Mouse (Mus musculus) heart, postnatal 14 days (tissue): Measurements from ENCODE around the gene Exoc1. TPM values are rescaled to one million over a fixed set of nuclear protein-coding genes. Genes with fewer than 3 reads are reported as not detected.

ENCODE experiments used
- DNase-seq, 2 experiments: peaks; one replicate each; pipeline ENCODE4 v3.0.0; 2021 to 2022
- intact Hi-C: fragments of 180-260 bp; cut with DNase I; formaldehyde crosslinking; loops from one replicate; pipeline ENCODE4 v1.15.1; 2025
- total RNA-seq, 2 experiments: library from RNA; stranded (reverse); gene quantifications; 2 replicates each; pipeline ENCODE4 v1.2.3; 2021

Gene Exoc1
- total RNA-seq, 2 experiments from 2014 or later = 14.3 to 15.2 TPM

DNA sequence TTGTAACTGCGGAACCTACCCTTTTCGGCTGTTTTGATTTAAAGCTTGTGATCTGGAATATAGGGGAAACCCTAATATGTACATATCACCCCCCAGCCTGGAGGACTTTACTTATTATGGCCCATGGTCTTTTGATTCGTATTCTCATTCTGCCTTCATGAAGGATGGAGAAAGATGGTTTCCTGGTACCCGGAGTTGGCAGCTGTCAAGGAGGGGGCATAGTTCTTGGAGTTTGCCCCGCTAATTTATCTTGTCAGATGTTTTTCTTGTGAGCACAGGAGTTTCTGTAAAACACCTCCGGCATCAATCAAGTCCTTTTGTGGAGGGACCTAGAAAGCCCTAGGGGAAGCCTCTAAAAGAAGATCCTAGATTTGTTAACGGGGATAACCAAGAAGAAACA, 60.2 kb downstream of the Exoc1 start:
- intact Hi-C loops = loop anchor here (2.0 to 10.0 kb wide), 2 partner anchors 253 to 375 kb away; no protein-coding TSS in a partner anchor
- no peak for DNase-seq

GRCm38 (mm10) chr5:76590009-76590408, 60.9 kb downstream of the Exoc1 start:
- DNase-seq = no peak
- intact Hi-C loops = no loop called here

DNA sequence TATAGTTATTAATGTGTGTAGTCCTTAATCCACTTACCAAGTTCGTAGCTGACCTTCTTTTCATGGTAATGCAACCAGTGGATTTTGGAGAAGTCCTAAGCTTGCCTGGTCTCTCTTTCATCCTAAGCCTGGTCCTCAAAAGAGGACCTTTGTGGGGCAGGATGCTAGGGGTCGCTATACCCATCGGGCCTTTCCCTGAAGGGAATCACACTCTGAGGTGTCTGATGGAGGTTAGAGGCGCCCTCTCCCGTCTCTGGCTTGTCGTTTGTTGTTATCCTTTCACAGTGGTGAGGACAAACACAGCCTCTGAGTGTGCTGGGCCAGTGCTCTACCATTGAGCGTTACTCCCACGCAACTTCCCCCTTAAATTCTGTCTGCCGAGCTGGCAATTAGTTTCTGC, 62.8 kb downstream of the Exoc1 start:
- no peak for DNase-seq
- intact Hi-C loops = no loop called here

GRCm38 (mm10) chr5:76609702-76610370, 80.7 kb downstream of the Exoc1 start:
- intact Hi-C loops = no loop called here
- DNase-seq = no peak

- DNase-seq = no peak
- intact Hi-C loops = no loop called here
These were observed 83.9 kb downstream of the Exoc1 start for GRCm38 (mm10) chr5:76612867-76613499.

DNA sequence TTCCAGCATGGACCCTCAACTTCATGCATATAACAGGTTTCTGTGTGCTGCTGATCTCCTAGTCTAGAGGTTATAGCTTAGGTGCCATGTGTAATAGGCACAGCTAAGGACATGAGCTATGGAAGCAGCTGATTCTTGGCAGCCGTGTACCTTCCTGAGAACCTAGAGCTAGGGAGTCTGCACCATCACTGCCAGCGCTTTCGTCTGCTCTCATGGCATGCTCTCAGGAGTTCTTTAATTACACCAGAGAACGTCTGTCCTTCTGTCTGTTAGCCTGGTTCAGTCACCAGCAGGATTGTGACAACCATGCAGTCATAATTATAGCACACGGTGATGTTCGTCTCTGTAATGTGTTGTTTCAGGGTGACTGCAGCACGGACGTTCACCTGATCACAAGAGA, 86.2 kb downstream of the Exoc1 start:
- intact Hi-C loops = no loop called here
- DNase-seq = no peak

DNA sequence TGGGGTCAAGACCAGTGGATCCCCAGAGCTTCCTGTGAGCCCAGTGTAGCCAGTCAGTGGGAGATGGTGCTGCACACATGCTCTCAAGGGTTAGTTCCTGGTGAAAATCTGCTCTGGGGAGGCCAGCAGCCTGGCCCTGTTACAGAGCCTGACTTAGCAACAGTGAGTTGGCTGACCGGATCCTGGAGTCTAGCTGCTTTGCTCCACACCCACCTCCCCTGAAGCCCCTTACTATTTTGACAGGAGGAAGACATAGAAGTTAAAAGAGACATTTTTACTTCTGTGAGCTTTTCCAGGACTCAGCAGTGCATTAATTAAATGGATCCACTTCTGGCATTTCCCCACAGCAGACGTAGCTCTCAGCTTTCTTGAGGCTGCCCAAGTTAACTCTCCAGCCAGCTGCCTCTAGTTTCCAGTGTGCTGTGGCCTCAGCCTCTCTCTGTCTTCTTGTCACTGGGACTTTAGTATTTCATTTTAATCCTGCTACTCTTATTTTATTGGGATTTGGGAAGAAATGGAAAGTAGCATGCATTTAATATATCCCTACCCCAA, 87.2 kb downstream of the Exoc1 start:
- DNase-seq = no peak
- intact Hi-C loops = no loop called here

DNA sequence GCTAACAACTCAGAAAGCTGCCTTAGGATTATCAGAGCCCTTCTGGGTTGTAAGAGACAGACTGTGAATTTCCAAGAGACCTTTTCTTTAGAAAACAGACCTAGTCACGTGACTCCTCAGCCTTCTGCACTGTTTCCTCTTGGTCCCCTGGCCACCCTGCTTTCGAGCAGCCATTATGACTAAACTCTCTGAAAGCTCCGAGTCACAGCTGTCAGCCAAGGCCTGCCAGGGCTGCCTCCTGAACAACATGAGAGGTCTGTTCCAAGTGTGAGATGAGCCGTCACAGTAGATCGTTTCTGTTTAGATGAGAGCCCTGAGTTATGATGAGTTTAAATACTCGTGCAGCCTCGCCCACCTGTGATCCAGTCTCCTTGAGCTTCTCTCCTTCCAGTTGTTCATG, 89.6 kb downstream of the Exoc1 start:
- intact Hi-C loops = no loop called here
- no peak for DNase-seq

Other genes with a start within 250 kb of the Exoc1 start
- gene Clock, start 224.5 kb upstream of the Exoc1 start, total RNA-seq = 10 to 100 TPM; 33.5 to 34.0 TPM
- not detected for gene Pdcl2, start 198.2 kb upstream of the Exoc1 start, total RNA-seq
- gene Nmu, start 165.5 kb upstream of the Exoc1 start, total RNA-seq = not detected
- gene Gm7271, start 45.3 kb upstream of the Exoc1 start, total RNA-seq = not detected
- 1 to 10 TPM; 3.9 to 4.1 TPM for gene Cep135, start 59.4 kb downstream of the Exoc1 start, total RNA-seq
- 1 to 10 TPM; 2.1 to 2.2 TPM for gene C530008M17Rik, start 127.2 kb downstream of the Exoc1 start, total RNA-seq